Mouse (Mus musculus) megakaryocyte, adult 5-6 weeks (primary cell): Measurements from ENCODE around the gene Ror1. TPM values are rescaled to one million over a fixed set of nuclear protein-coding genes. Genes with fewer than 3 reads are reported as not detected.
A peak's percentile ranks its signal among the peaks of the same experiment; 100 is the strongest.

ENCODE experiments used
- ATAC-seq: 2 replicates; pipeline ENCODE4 v1.8.0; 2016; ENCODE audit warnings: mild to moderate bottlenecking, inconsistent platforms; ENCODE audit not compliant: poor library complexity, severe bottlenecking
- total RNA-seq, 2 experiments: library from RNA; stranded (forward) in 1 of 2; stranded (reverse) in 1 of 2; fragments of 153-499, 151-499 nt in 1 of 2; fragments of 221-1000, 200-1000 nt in 1 of 2; gene quantifications; 2 replicates each; pipeline versions ENCODE4 v1.2.3 to v1.2.4; 2015 to 2017

Gene Ror1
- total RNA-seq (2015) (0.07 TPM in 1 of 2 replicates, not detected in the other), total RNA-seq (2017) (0.11 TPM in 1 of 2 replicates, not detected in the other)

GRCm38 (mm10) chr4:100095685-100096595 is at the start of gene Ror1:
Ror1 (plus strand) TSS chr4:100095791.
- ATAC-seq: peak; percentile 85

DNA sequence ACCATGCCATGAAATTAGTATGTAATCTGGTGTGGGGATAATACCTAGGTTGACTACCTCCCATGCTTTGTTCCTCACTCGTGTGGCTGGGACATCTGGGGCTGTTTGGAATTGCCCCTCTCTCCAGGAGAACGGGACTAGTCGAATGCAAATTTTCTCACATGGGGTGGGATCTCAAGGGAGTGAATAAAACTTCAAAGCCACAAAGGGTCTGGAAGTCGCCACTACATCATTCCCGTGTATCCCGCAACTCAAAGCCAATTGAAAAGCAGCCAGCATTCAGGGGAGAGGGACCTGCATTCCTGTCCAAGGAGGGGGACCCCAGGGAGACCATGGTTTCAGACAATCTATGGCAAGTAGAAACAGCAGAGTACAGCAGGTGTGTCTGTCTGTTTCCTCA is 48.5 kb upstream of the Ror1 start:
- no peak for ATAC-seq

GRCm38 (mm10) chr4:100048351-100048950 is 47.1 kb upstream of the Ror1 start:
- ATAC-seq: no peak

GRCm38 (mm10) chr4:100051767-100052166 is 43.8 kb upstream of the Ror1 start:
- no peak for ATAC-seq

DNA sequence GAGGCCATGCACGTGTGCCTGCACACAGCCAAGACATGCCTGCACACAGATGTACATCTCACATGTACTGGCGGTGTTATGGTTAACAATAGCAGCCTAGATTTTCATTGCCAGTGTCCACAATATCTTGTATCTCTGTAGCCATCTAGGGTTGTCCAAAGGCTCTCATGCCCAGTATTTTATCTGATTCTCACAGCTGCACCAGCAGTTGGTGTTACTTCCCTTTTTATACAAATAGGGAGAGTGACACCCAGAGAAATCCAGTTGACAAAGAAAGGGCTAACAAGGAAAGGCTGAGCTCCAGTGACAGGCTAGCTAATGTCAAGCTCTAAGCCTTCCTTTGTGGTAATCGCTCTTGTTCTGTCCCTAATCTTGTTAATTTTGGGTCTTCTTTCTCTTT is 43.3 kb upstream of the Ror1 start:
- 0 out of 2 replicates have a peak, but pooled peaks have one; percentile 38 for ATAC-seq

DNA sequence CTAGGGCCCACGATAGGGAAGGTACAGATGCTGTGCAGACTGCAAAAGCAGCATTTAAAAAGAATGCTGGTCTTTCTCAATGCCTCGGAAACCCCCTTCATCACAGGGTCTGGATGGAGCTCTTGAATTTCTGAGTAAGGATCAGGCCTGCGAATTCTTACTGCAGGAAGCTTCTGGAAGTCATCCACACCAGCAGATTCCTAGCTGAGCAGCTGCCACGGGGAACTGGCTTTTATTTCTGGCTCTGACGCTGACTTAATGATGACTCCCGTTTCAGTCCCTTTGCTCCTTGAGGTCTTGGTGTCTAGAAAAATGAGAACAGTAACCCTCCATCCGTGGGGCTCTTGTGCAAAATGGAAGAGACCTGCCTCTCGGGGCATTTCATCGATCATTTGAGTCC is 39.5 kb upstream of the Ror1 start:
- no peak for ATAC-seq

GRCm38 (mm10) chr4:100056446-100056845 is 39.1 kb upstream of the Ror1 start:
- ATAC-seq: no peak

DNA sequence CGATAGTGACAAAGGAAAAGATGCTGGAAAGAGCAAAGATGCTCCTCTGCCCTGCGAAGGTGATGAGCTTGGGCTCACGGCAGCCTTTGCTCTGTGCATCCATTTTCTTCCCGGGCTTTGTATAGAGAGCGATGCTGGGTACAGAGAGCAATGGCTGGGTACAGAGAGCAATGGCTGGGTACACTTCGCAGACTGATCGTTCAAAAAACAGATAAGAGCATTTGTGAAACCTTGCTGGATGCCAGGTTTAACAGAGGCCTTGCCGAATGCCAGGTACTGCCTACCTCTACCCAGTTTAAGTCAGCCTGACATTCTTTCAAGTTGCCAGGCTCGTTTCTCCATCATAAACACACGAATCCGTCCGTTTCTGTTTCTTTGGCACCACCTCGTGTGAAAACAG is 38.2 kb upstream of the Ror1 start:
- no peak for ATAC-seq

DNA sequence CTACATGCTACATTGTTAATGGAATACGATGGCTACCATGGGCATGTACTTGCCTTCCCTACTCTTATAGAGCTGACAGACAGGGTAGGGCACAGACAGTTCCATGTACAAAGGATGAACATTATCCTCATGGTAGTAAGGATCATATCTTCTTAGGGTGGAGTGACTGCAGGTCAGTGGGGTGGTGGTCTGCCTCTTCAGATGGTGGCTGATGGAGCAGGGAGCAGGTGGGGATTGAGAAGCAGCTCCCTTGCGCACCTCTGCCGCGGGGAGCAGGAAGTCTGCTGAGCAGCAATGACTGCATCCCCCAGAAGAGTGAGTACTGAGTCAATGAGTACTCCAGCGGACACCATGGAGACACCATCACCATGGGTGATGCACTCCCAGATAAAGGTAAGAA is 37.0 kb upstream of the Ror1 start:
- ATAC-seq: no peak

- ATAC-seq: no peak
Measured at GRCm38 (mm10) chr4:100059811-100060210, 35.8 kb upstream of the Ror1 start.

DNA sequence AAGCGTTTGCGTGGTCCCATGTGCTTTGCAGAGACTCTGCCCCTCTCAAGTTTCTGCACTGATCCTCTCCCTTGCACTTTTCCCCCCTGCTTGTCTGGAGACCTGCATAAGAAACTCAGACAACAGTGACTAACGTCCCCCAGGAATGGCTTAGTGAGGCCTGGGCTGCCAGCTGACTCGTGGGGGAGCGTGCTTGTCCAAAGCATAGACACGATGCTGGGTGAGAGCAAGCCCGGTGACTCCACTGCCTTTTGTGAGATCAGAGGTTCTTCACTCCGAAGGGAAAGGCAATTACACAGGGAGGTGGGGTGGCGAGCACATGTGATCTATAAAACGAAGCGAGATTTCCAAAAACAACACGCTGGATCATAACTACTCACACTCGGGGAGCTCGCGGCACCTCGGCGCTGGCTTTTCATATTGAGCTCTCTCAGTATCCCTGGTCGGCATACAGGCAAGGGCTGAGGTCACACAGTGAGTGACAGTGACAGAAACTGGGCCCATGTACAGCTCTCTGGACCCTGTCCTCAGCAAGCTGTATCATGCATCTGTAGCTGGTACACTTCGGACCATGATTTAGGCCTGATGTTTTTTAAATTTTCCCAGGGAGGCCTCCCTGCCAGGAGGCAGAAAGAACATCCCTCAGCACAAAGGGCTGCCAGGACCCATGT is 34.1 kb upstream of the Ror1 start:
- ATAC-seq: no peak

GRCm38 (mm10) chr4:100065686-100066085 is 29.9 kb upstream of the Ror1 start:
- no peak for ATAC-seq

DNA sequence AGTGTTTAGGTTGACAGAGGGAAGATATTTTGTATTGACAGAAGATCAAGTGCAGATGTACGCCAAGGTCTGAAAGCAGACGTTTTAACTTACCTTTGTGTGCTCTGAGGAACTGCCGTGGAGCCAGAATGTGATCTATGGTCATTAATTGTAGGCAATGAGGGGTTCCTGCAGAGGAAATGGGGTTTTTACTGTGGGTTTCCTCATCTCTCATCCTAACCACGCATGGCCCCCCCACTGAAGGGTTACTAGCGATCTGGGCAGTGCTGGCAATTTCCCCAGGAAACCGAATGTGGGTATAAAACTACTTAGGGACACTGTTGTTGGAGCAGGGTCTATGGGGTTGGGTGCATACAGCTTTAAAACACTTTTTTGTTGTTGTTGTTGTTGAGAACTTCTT is 25.5 kb upstream of the Ror1 start:
- ATAC-seq: no peak

DNA sequence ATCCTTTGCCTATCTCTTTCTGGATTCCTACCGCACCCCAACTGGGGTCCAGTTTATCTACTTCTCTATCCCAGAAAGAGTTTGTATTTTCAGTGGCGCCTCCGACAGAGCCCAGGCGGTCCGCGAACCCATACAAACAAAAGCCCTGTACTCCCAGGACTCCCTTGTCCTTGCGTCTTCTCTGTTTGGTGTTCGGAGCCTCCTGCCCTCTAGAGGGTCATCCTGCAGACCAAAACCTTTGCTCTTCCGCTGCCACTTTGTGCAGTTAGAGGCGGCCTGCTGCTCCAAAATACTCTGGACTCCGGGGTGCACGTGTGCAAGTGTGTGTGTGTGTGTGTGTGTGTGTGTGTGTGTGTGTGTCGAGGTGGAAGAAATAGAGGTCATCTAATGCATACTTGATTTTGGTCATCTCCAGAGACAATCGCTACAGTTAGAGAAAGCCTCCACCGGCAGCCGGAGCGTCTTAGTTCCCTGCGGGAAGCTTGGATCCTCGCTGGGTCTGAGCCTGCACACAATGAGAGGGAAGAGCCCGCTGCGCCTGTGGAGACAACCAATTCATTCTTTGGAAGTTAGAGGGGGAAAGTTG is 1.1 kb downstream of the Ror1 start:
- ATAC-seq: no peak

DNA sequence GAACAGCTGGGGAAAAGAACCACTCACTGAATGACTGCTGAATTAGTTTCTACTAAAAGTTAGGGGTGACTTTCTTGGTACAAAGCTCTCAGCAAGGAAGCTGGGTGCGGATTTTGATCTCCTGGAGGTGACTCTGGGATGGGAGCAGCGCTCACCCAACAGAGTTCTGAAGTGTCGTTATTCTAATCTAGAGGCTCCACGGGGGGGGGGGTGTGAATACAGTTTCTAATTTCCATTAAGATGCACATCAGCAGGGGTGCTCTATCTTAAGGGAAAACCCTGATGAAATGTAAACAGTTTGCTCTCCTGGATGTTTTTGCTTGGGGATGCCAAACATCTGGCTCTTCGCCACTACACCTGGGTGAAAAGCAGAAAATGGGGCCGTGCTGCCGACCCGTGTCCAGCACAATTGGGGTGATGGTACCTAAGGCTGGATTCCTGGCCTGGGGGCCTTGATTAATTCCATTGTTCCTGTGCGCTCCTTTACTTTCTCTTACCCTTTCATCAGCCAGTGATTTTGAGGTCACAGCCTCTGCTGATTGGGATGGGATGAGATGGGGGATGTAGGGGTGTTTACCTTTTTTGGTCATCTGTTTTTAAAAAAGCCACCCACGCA is 1.9 kb downstream of the Ror1 start:
- no peak for ATAC-seq

- no peak for ATAC-seq
Measured at GRCm38 (mm10) chr4:100101066-100101820, 5.7 kb downstream of the Ror1 start.

DNA sequence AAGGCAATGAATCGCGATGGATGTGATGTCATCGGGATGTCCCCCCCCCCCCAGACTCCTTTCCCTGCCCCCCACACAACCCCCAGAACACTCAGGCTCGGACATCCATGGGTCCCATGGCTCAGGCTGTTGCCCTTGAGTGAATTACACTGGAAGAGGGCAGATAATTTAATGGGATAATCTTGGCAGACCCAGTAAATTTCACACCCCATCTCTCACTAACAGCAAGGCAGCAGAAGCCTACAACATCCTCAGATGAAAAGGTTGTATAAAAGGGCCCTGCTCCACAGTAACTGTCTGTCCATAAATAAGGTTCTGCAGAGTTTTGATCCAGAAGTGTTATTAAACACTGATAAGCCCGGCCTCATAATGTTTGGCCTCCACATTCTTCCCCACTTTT is 6.3 kb downstream of the Ror1 start:
- ATAC-seq: no peak

GRCm38 (mm10) chr4:100104241-100104640 is 8.7 kb downstream of the Ror1 start:
- no peak for ATAC-seq

DNA sequence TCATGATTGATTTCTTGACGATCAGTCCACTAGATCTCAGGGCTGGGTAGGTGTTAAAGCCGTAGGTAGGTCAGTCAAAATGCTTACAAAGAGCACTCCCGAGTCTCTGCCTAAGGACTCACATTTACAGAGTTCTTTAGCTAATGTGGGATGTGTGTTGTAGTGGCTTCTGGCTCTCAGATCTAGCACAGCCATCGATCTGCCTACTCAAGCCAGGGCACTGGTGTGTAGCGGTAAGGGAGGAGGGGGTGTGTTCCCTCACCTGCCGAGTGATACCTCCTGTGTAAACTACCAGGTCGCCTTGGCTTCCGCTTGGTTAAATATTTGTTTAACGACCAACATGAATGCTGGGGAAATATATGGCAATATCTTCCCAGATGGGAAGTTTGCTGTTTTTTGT is 12.0 kb downstream of the Ror1 start:
- no peak for ATAC-seq

DNA sequence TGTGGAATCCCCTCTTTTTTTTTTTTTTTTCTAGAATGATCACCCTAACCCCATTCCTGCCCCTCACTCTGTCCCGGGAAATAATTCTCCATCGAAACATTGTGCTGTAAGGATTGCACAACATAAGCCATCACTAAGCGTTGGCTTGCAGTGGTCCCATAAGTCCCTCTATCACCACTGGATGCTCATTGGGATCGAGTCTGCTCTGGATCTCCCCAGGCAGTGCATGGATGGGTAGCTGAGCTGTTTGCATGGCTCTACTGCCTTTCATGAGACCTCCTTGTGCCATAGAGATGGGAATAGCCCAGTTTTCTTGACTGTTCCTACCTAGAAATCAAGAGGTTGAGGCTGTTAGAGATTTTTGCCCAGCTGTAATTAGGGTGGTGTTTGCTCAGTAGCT is 13.0 kb downstream of the Ror1 start:
- no peak for ATAC-seq
